Mouse (Mus musculus) liver, embryonic 16.5 days (tissue): ENCODE measurements around the gene Sirt6. TPM values are rescaled to one million over a fixed set of nuclear protein-coding genes. Genes with fewer than 3 reads are reported as not detected.

ENCODE experiments used
- ATAC-seq: fragments of 200-750 bp; cut with Nextera tagmentation; 2 replicates; pipeline ENCODE4 v1.8.0; 2017; ENCODE audit warnings: low read depth, mild to moderate bottlenecking, moderate number of reproducible peaks, moderate library complexity
- H3K27ac ChIP-seq: fragments of 300-500 bp; sonication (generic); 2 replicates; pipeline ENCODE4 v1.5.1; 2014; ENCODE audit warnings: mild to moderate bottlenecking, low read length
- H3K27me3 ChIP-seq: fragments of 300-500 bp; sonication (generic); 2 replicates; pipeline ENCODE4 v1.6.1; 2014; ENCODE audit warnings: low read depth, low read length, mixed read lengths; ENCODE audit not compliant: control insufficient read depth, insufficient read depth
- H3K36me3 ChIP-seq: fragments of 300-500 bp; sonication (generic); 2 replicates; pipeline ENCODE4 v1.6.1; 2014; ENCODE audit warnings: mild to moderate bottlenecking; ENCODE audit not compliant: control insufficient read depth, insufficient read depth
- H3K4me1 ChIP-seq: fragments of 300-500 bp; sonication (generic); 2 replicates; pipeline ENCODE4 v1.6.1; 2014; ENCODE audit warnings: low read depth, low read length, mixed read lengths; ENCODE audit not compliant: control insufficient read depth
- H3K4me2 ChIP-seq: fragments of 300-500 bp; sonication (generic); 2 replicates; pipeline ENCODE4 v1.6.1; 2014; ENCODE audit warnings: low read depth, low read length, mixed read lengths
- H3K4me3 ChIP-seq: fragments of 300-500 bp; sonication (generic); 2 replicates; pipeline ENCODE4 v1.5.1; 2014; ENCODE audit warnings: low read depth, mild to moderate bottlenecking, low read length
- H3K9ac ChIP-seq: fragments of 300-500 bp; sonication (generic); 2 replicates; pipeline ENCODE4 v1.6.1; 2014; ENCODE audit warnings: low read depth, low read length
- H3K9me3 ChIP-seq: fragments of 300-500 bp; sonication (generic); replicated peaks from 2 replicates; pipeline ENCODE4 v1.6.1; 2016; ENCODE audit warnings: low read length; ENCODE audit not compliant: control insufficient read depth
- WGBS: fragments of 180-500 bp; shearing (Covaris S2); extraction: QIAGEN DNeasy Blood & Tissue Kit; methylation state at CpG from one replicate; pipeline ENCODE4 v1.1.7; 2014; ENCODE audit not compliant: insufficient replicate concordance; 5-methylcytosine and 5-hydroxymethylcytosine counted together
- polyA plus RNA-seq: library from polyadenylated mRNA; unstranded; fragments of >200 nt; fragmentation: Nextera tagmentation; extraction: Ambion mirVana; gene quantifications from 2 replicates; pipeline ENCODE4 v1.2.1, GENCODE M21; 2015

The Sirt6 gene
- polyA plus RNA-seq, 1 experiment from 2014 or later: 8.1 TPM

GRCm38 (mm10) chr10:81605974-81606751, 21.4 kb downstream of the Sirt6 start, which contains the start of gene BC025920:
TSS of gene BC025920 (plus strand) at chr10:81606270.
- peak; percentile 93 for ATAC-seq
- Histone ChIP-seq H3K27me3 (no peaks in the 10 kb centered on the region), H3K9me3 (no peaks in the 10 kb centered on the region), H3K9ac (peak within 1 kb of the TSS; percentile 72), H3K4me2 (peak within 1 kb of the TSS; percentile 86), H3K4me3 (peak within 1 kb of the TSS; percentile 78), H3K36me3 (no peaks in the 10 kb centered on the region), H3K4me1 (peaks cover 37% of the 10 kb centered on the region), H3K27ac (peak within 1 kb of the TSS; percentile 93)
- WGBS: 2% methylated on average over 39 of the region's 39 CpGs

GRCm38 (mm10) chr10:81605666-81605973, 22.0 kb downstream of the Sirt6 start:
- H3K4me3 ChIP-seq: peak overlapping the region; percentile 78
- H3K9me3 ChIP-seq: no peaks in the 10 kb centered on the region
- H3K36me3 ChIP-seq: no peaks in the 10 kb centered on the region
- peak overlapping the region; percentile 46 for H3K9ac ChIP-seq
- WGBS: 2% methylated on average over 14 of the region's 14 CpGs
- peak overlapping the region; percentile 93 for H3K27ac ChIP-seq
- H3K4me1 ChIP-seq: peaks cover 42% of the 10 kb centered on the region
- peak overlapping the region; percentile 86 for H3K4me2 ChIP-seq
- ATAC-seq: no peak
- no peaks in the 10 kb centered on the region for H3K27me3 ChIP-seq

GRCm38 (mm10) chr10:81604968-81605665, 22.5 kb downstream of the Sirt6 start:
- WGBS: 9% methylated on average over 29 of the region's 29 CpGs
- H3K27me3 ChIP-seq: no peaks in the 10 kb centered on the region
- peak overlapping the region; percentile 93 for H3K27ac ChIP-seq
- peak overlapping the region; percentile 46 for H3K9ac ChIP-seq
- peak overlapping the region; percentile 78 for H3K4me3 ChIP-seq
- no peaks in the 10 kb centered on the region for H3K36me3 ChIP-seq
- peaks cover 47% of the 10 kb centered on the region for H3K4me1 ChIP-seq
- peak; percentile 14; the same call in 1 of the 2 replicates for ATAC-seq
- no peaks in the 10 kb centered on the region for H3K9me3 ChIP-seq
- H3K4me2 ChIP-seq: peak overlapping the region; percentile 86

GRCm38 (mm10) chr10:81604019-81604967, 23.3 kb downstream of the Sirt6 start:
- Histone ChIP-seq H3K27ac (no peak overlapping the region), H3K4me2 (peak overlapping the region; percentile 86), H3K36me3 (no peaks in the 10 kb centered on the region), H3K4me1 (peaks cover 50% of the 10 kb centered on the region), H3K9me3 (no peaks in the 10 kb centered on the region), H3K9ac (peak overlapping the region; percentile 28; the same call in 1 of the 2 replicates), H3K4me3 (peak overlapping the region; percentile 78), H3K27me3 (no peaks in the 10 kb centered on the region)
- no peak for ATAC-seq
- WGBS: 54% methylated on average over 12 of the region's 12 CpGs

- 22% methylated on average over 4 of the region's 4 CpGs for WGBS
- peaks cover 2% of the 10 kb centered on the region for H3K27me3 ChIP-seq
- H3K4me2 ChIP-seq: no peak overlapping the region
- H3K4me1 ChIP-seq: peaks cover 50% of the 10 kb centered on the region
- H3K27ac ChIP-seq: no peak overlapping the region
- H3K36me3 ChIP-seq: no peaks in the 10 kb centered on the region
- no peak for ATAC-seq
- H3K4me3 ChIP-seq: no peak overlapping the region
- no peaks in the 10 kb centered on the region for H3K9me3 ChIP-seq
- no peak overlapping the region for H3K9ac ChIP-seq
These were observed 24.9 kb downstream of the Sirt6 start for GRCm38 (mm10) chr10:81602741-81603151.

- H3K4me2 ChIP-seq: peak overlapping the region; percentile 72
- WGBS: 30% methylated on average over 7 of the region's 7 CpGs
- ATAC-seq: no peak
- H3K27me3 ChIP-seq: peaks cover 11% of the 10 kb centered on the region
- H3K27ac ChIP-seq: peak overlapping the region; percentile 10; the same call in 1 of the 2 replicates
- peaks cover 50% of the 10 kb centered on the region for H3K4me1 ChIP-seq
- no peaks in the 10 kb centered on the region for H3K36me3 ChIP-seq
- peak overlapping the region; percentile 43 for H3K9ac ChIP-seq
- H3K9me3 ChIP-seq: no peaks in the 10 kb centered on the region
- peak overlapping the region; percentile 48 for H3K4me3 ChIP-seq
These were observed 26.1 kb downstream of the Sirt6 start for GRCm38 (mm10) chr10:81601396-81601905.

GRCm38 (mm10) chr10:81600738-81601203, 26.8 kb downstream of the Sirt6 start, which contains the start of gene Tle6:
TSS of gene Tle6 (minus strand) at chr10:81601073.
- Histone ChIP-seq H3K9me3 (no peaks in the 10 kb centered on the region), H3K4me3 (peak within 1 kb of the TSS; percentile 48), H3K4me2 (peak within 1 kb of the TSS; percentile 72), H3K9ac (peak within 1 kb of the TSS; percentile 43), H3K36me3 (no peaks in the 10 kb centered on the region), H3K4me1 (peaks cover 52% of the 10 kb centered on the region), H3K27me3 (peaks cover 18% of the 10 kb centered on the region), H3K27ac (peak within 1 kb of the TSS; percentile 10; the same call in 1 of the 2 replicates)
- ATAC-seq: peak; percentile 88
- WGBS: under 1% methylated on average over 27 of the region's 28 CpGs

- H3K4me1 ChIP-seq: peaks cover 45% of the 10 kb centered on the region
- no peak overlapping the region for H3K27ac ChIP-seq
- H3K36me3 ChIP-seq: no peaks in the 10 kb centered on the region
- WGBS: 32% methylated on average over 10 of the region's 10 CpGs
- H3K4me2 ChIP-seq: no peak overlapping the region
- no peak overlapping the region for H3K9ac ChIP-seq
- H3K27me3 ChIP-seq: peaks cover 24% of the 10 kb centered on the region
- no peak for ATAC-seq
- H3K9me3 ChIP-seq: no peaks in the 10 kb centered on the region
- H3K4me3 ChIP-seq: no peak overlapping the region
These were observed 27.5 kb downstream of the Sirt6 start for GRCm38 (mm10) chr10:81600096-81600495.
